Mouse (Mus musculus) hematopoietic multipotent progenitor cell, adult 10-12 weeks (in vitro differentiated cells): ENCODE data around the gene Fam205a3. TPM values are rescaled to one million over a fixed set of nuclear protein-coding genes. Genes with fewer than 3 reads are reported as not detected.

Source experiments
- polyA plus RNA-seq: library from polyadenylated mRNA; stranded (reverse); fragments of >175 nt; gene quantifications from 2 replicates; pipeline ENCODE4 v1.2.3, GENCODE M21; 2012; ENCODE audit warnings: low replicate concordance

Fam205a3 gene
- polyA plus RNA-seq: not detected in 2 replicates

DNA sequence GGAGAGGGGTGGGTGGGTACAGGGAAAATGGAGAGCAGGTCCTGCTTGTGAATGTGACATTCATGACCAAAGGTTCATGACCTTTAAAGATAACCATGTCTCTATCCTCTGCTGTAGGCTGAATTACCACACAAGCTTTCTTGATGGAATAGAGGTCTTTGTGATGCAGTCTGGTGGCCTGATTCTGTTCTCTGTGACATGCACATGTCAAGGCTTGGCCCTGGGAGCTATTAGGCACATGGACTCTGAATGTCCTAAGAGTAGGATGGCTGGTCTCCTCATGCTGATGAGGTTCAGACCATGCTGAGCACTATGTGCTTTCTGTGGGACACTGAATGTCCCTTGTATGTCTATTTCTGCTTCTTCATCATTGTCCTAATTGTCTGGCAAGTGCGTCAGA is at the start of gene Fam205a3:
Gene Fam205a3, plus strand, starts transcription at position 301 of the 400 bp plus-strand sequence.

DNA sequence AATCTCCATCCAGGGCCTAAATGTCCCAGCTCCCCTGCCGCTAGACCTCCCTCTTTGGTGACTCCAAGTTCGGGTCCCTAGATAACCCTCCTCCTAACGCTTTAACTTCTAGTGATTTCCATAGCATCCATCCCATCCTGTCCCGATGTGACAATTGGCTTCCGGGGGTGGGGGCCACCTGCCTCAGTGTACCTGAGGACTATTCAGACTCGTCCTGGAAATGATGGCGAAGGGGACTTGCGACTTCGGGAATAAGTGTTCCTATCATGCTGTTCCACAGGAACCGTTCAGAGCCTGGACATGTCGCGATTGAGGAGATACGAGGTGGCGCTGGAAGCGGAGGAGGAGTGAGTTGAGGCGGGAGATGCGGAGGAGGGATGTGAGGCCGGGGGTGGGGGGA is 24.2 kb upstream of the Fam205a3 start, which contains the start of gene Gm21953:
Gene Gm21953, plus strand, starts transcription at position 301 of the 400 bp plus-strand sequence.

Other genes starting within 250 kb of the Fam205a3 start
- not detected in 2 replicates for gene Gm3893, start 227.1 kb upstream of the Fam205a3 start, polyA plus RNA-seq
- not detected in 2 replicates for gene Gm13304, start 203.5 kb upstream of the Fam205a3 start, polyA plus RNA-seq
- not detected in 2 replicates for gene Gm13306, start 164.9 kb upstream of the Fam205a3 start, polyA plus RNA-seq
- not detected in 2 replicates for gene Gm13305, start 149.7 kb upstream of the Fam205a3 start, polyA plus RNA-seq
- gene Gm10600, start 77.7 kb upstream of the Fam205a3 start, polyA plus RNA-seq: not detected in 2 replicates
- gene Ccl21b, start 62.6 kb upstream of the Fam205a3 start, polyA plus RNA-seq: not detected in 2 replicates
- gene Gm21953, start 24.1 kb upstream of the Fam205a3 start, polyA plus RNA-seq: 3.0 TPM in 1 of 2 replicates, not detected in the other
- 3.0 TPM in 1 of 2 replicates, not detected in the other for gene Gm21586, start 121.0 kb downstream of the Fam205a3 start, polyA plus RNA-seq
- gene Gm2163, start 148.4 kb downstream of the Fam205a3 start, polyA plus RNA-seq: not detected in 2 replicates
- gene Fam205a2, start 209.8 kb downstream of the Fam205a3 start, polyA plus RNA-seq: not detected in 2 replicates